Mouse (Mus musculus) myocyte (in vitro differentiated cells): ENCODE results near the gene Pim1.

ENCODE experiments used
- CEBPB ChIP-seq: IDR thresholded peaks from 2 replicates; pipeline ENCODE4 v1.6.1; 2011; ENCODE audit warnings: mild to moderate bottlenecking, moderate library complexity; ENCODE audit not compliant: poor library complexity, insufficient read depth, severe bottlenecking
- MAX ChIP-seq: IDR thresholded peaks from one replicate; pipeline ENCODE4 v1.6.1; 2011; ENCODE audit warnings: low read depth, mild to moderate bottlenecking, control low read depth
- POLR2A ChIP-seq: IDR thresholded peaks from one replicate; pipeline ENCODE4 v1.6.1; 2011; ENCODE audit warnings: low read depth, mild to moderate bottlenecking, control low read depth, moderate library complexity; ENCODE audit not compliant: insufficient read length
- TCF12 ChIP-seq: IDR thresholded peaks from one replicate; pipeline ENCODE4 v1.6.1; 2011; ENCODE audit warnings: mild to moderate bottlenecking, control low read depth; ENCODE audit not compliant: poor library complexity, insufficient read depth, severe bottlenecking

GRCm38 (mm10) chr17:29447323-29447722 is 43.2 kb upstream of the Pim1 start:
- no peak for TF ChIP-seq TCF12
- no peak for TF ChIP-seq POLR2A
- no peak for TF ChIP-seq CEBPB
- no peak for TF ChIP-seq MAX
